Mouse (Mus musculus): ENCODE results near the gene Pex26. TPM values are rescaled to one million over a fixed set of nuclear protein-coding genes. Genes with fewer than 3 reads are reported as not detected.

Pex26 gene
- polyA plus RNA-seq, 1 experiment = 8.3 TPM

GRCm38 (mm10) chr6:121142298-121142697 lies 41.2 kb upstream of the Pex26 start:
- DNase-seq (ENCODE audit: low read depth in 1 of 2, low spot score in 2 of 2) = no peak
- Histone ChIP-seq H3K4me1 (ENCODE audit: control insufficient read depth, insufficient read depth, insufficient read length) (no peaks in the 10 kb centered on the region), H3K27ac (ENCODE audit: insufficient read depth, low read length) (no peak overlapping the region), H3K27me3 (ENCODE audit: control insufficient read depth, insufficient read depth, low read length) (no peaks in the 10 kb centered on the region), H3K36me3 (ENCODE audit: control insufficient read depth, insufficient read depth, low read length) (no peaks in the 10 kb centered on the region), H3K4me3 (ENCODE audit: extremely low read depth, insufficient read depth, insufficient read length) (no peak overlapping the region)
- WGBS = 73% methylated on average over 7 of the region's 7 CpGs
- TF ChIP-seq POLR2A (IDR thresholded peaks at IDR 0.05; ENCODE audit: low read depth, low read length) (no peak), CTCF (IDR thresholded peaks at IDR 0.05; ENCODE audit: extremely low read depth, insufficient read depth, insufficient read length, insufficient replicate concordance) (no peak)

- DNase-seq (ENCODE audit: low read depth in 1 of 2, low spot score in 2 of 2) = no peak
- Histone ChIP-seq H3K27ac (ENCODE audit: insufficient read depth, low read length) (no peak overlapping the region), H3K27me3 (ENCODE audit: control insufficient read depth, insufficient read depth, low read length) (no peaks in the 10 kb centered on the region), H3K36me3 (ENCODE audit: control insufficient read depth, insufficient read depth, low read length) (no peaks in the 10 kb centered on the region), H3K4me1 (ENCODE audit: control insufficient read depth, insufficient read depth, insufficient read length) (no peaks in the 10 kb centered on the region), H3K4me3 (ENCODE audit: extremely low read depth, insufficient read depth, insufficient read length) (no peak overlapping the region)
- 85% methylated on average over 8 of the region's 8 CpGs for WGBS
- no peak for TF ChIP-seq POLR2A (IDR thresholded peaks at IDR 0.05; ENCODE audit: low read depth, low read length)
- TF ChIP-seq CTCF (IDR thresholded peaks at IDR 0.05; ENCODE audit: extremely low read depth, insufficient read depth, insufficient read length, insufficient replicate concordance) = no peak
These were observed 40.0 kb upstream of the Pex26 start for GRCm38 (mm10) chr6:121143439-121143838.

GRCm38 (mm10) chr6:121144066-121144465 lies 39.4 kb upstream of the Pex26 start:
- TF ChIP-seq POLR2A (IDR thresholded peaks at IDR 0.05; ENCODE audit: low read depth, low read length) (no peak), CTCF (IDR thresholded peaks at IDR 0.05; ENCODE audit: extremely low read depth, insufficient read depth, insufficient read length, insufficient replicate concordance) (no peak)
- no peaks in the 10 kb centered on the region for H3K27me3 ChIP-seq (ENCODE audit: control insufficient read depth, insufficient read depth, low read length)
- H3K36me3 ChIP-seq (ENCODE audit: control insufficient read depth, insufficient read depth, low read length) = no peaks in the 10 kb centered on the region
- no peak for DNase-seq (ENCODE audit: low read depth in 1 of 2, low spot score in 2 of 2)
- H3K4me3 ChIP-seq (ENCODE audit: extremely low read depth, insufficient read depth, insufficient read length) = no peak overlapping the region
- no peak overlapping the region for H3K27ac ChIP-seq (ENCODE audit: insufficient read depth, low read length)
- no peaks in the 10 kb centered on the region for H3K4me1 ChIP-seq (ENCODE audit: control insufficient read depth, insufficient read depth, insufficient read length)
- WGBS = 57% methylated on average over 4 of the region's 4 CpGs

GRCm38 (mm10) chr6:121145010-121145604 lies 38.4 kb upstream of the Pex26 start:
- Histone ChIP-seq H3K27me3 (ENCODE audit: control insufficient read depth, insufficient read depth, low read length) (no peaks in the 10 kb centered on the region), H3K4me3 (ENCODE audit: extremely low read depth, insufficient read depth, insufficient read length) (no peak overlapping the region), H3K27ac (ENCODE audit: insufficient read depth, low read length) (no peak overlapping the region), H3K36me3 (ENCODE audit: control insufficient read depth, insufficient read depth, low read length) (no peaks in the 10 kb centered on the region), H3K4me1 (ENCODE audit: control insufficient read depth, insufficient read depth, insufficient read length) (no peaks in the 10 kb centered on the region)
- 86% methylated on average over 13 of the region's 13 CpGs for WGBS
- TF ChIP-seq CTCF (IDR thresholded peaks at IDR 0.05; ENCODE audit: extremely low read depth, insufficient read depth, insufficient read length, insufficient replicate concordance) (no peak), POLR2A (IDR thresholded peaks at IDR 0.05; ENCODE audit: low read depth, low read length) (no peak)
- no peak for DNase-seq (ENCODE audit: low read depth in 1 of 2, low spot score in 2 of 2)

- Histone ChIP-seq H3K4me1 (ENCODE audit: control insufficient read depth, insufficient read depth, insufficient read length) (no peaks in the 10 kb centered on the region), H3K4me3 (ENCODE audit: extremely low read depth, insufficient read depth, insufficient read length) (no peak overlapping the region), H3K36me3 (ENCODE audit: control insufficient read depth, insufficient read depth, low read length) (no peaks in the 10 kb centered on the region), H3K27me3 (ENCODE audit: control insufficient read depth, insufficient read depth, low read length) (no peaks in the 10 kb centered on the region), H3K27ac (ENCODE audit: insufficient read depth, low read length) (no peak overlapping the region)
- TF ChIP-seq POLR2A (IDR thresholded peaks at IDR 0.05; ENCODE audit: low read depth, low read length) = no peak
- no peak for TF ChIP-seq CTCF (IDR thresholded peaks at IDR 0.05; ENCODE audit: extremely low read depth, insufficient read depth, insufficient read length, insufficient replicate concordance)
- 90% methylated on average over 8 of the region's 8 CpGs for WGBS
- no peak for DNase-seq (ENCODE audit: low read depth in 1 of 2, low spot score in 2 of 2)
These were observed 37.6 kb upstream of the Pex26 start for GRCm38 (mm10) chr6:121145906-121146305.

GRCm38 (mm10) chr6:121146798-121147197 lies 36.7 kb upstream of the Pex26 start:
- H3K4me3 ChIP-seq (ENCODE audit: extremely low read depth, insufficient read depth, insufficient read length) = no peak overlapping the region
- H3K36me3 ChIP-seq (ENCODE audit: control insufficient read depth, insufficient read depth, low read length) = no peaks in the 10 kb centered on the region
- TF ChIP-seq CTCF (IDR thresholded peaks at IDR 0.05; ENCODE audit: extremely low read depth, insufficient read depth, insufficient read length, insufficient replicate concordance) = no peak
- no peak for TF ChIP-seq POLR2A (IDR thresholded peaks at IDR 0.05; ENCODE audit: low read depth, low read length)
- no peak for DNase-seq (ENCODE audit: low read depth in 1 of 2, low spot score in 2 of 2)
- WGBS = 43% methylated on average over 4 of the region's 4 CpGs
- no peaks in the 10 kb centered on the region for H3K27me3 ChIP-seq (ENCODE audit: control insufficient read depth, insufficient read depth, low read length)
- no peak overlapping the region for H3K27ac ChIP-seq (ENCODE audit: insufficient read depth, low read length)
- no peaks in the 10 kb centered on the region for H3K4me1 ChIP-seq (ENCODE audit: control insufficient read depth, insufficient read depth, insufficient read length)

GRCm38 (mm10) chr6:121148360-121148759 lies 35.1 kb upstream of the Pex26 start:
- TF ChIP-seq POLR2A (IDR thresholded peaks at IDR 0.05; ENCODE audit: low read depth, low read length) (no peak), CTCF (IDR thresholded peaks at IDR 0.05; ENCODE audit: extremely low read depth, insufficient read depth, insufficient read length, insufficient replicate concordance) (no peak)
- H3K27me3 ChIP-seq (ENCODE audit: control insufficient read depth, insufficient read depth, low read length) = no peaks in the 10 kb centered on the region
- WGBS = 46% methylated on average over 3 of the region's 3 CpGs
- no peak for DNase-seq (ENCODE audit: low read depth in 1 of 2, low spot score in 2 of 2)
- H3K36me3 ChIP-seq (ENCODE audit: control insufficient read depth, insufficient read depth, low read length) = no peaks in the 10 kb centered on the region
- no peak overlapping the region for H3K27ac ChIP-seq (ENCODE audit: insufficient read depth, low read length)
- no peak overlapping the region for H3K4me3 ChIP-seq (ENCODE audit: extremely low read depth, insufficient read depth, insufficient read length)
- H3K4me1 ChIP-seq (ENCODE audit: control insufficient read depth, insufficient read depth, insufficient read length) = no peaks in the 10 kb centered on the region
